Mouse (Mus musculus) embryonic facial prominence, embryonic 11.5 days (tissue): Measurements from ENCODE around the gene Parva. TPM values are rescaled to one million over a fixed set of nuclear protein-coding genes. Genes with fewer than 3 reads are reported as not detected.

Experiments
- ATAC-seq: fragments of 200-750 bp; cut with Nextera tagmentation; replicated peaks from 2 replicates; pipeline ENCODE4 v1.8.0; 2017; ENCODE audit warnings: low read depth; ENCODE audit not compliant: insufficient number of reproducible peaks, low FRiP score, low TSS enrichment
- DNase-seq: peaks from one replicate; pipeline ENCODE4 v3.0.0-alpha.2; 2015; ENCODE audit warnings: low spot score
- H3K27ac ChIP-seq: fragments of 300-500 bp; sonication (generic); replicated peaks from 2 replicates; pipeline ENCODE4 v1.5.1; 2014; ENCODE audit warnings: mild to moderate bottlenecking, low read depth, low read length, control low read depth
- H3K27me3 ChIP-seq: fragments of 300-500 bp; sonication (generic); 2 replicates; pipeline ENCODE4 v1.6.1; 2014; ENCODE audit warnings: mild to moderate bottlenecking, low read length, moderate library complexity, mixed read lengths; ENCODE audit not compliant: control insufficient read depth, insufficient read depth
- H3K36me3 ChIP-seq: fragments of 300-500 bp; sonication (generic); replicated peaks from 2 replicates; pipeline ENCODE4 v1.6.1; 2014; ENCODE audit warnings: low read depth, mild to moderate bottlenecking, low read length, moderate library complexity, mixed read lengths; ENCODE audit not compliant: control insufficient read depth, insufficient read depth
- H3K4me1 ChIP-seq: fragments of 300-500 bp; sonication (generic); 2 replicates; pipeline ENCODE4 v1.6.1; 2014; ENCODE audit warnings: low read length, mixed read lengths; ENCODE audit not compliant: control insufficient read depth, insufficient read depth
- H3K4me2 ChIP-seq: fragments of 300-500 bp; sonication (generic); 2 replicates; pipeline ENCODE4 v1.6.1; 2014; ENCODE audit warnings: low read depth, mild to moderate bottlenecking, control low read depth, low read length, moderate library complexity
- H3K4me3 ChIP-seq: fragments of 300-500 bp; sonication (generic); 2 replicates; pipeline ENCODE4 v1.5.1; 2014; ENCODE audit warnings: low read depth, low read length, control low read depth
- H3K9ac ChIP-seq: fragments of 300-500 bp; sonication (generic); replicated peaks from 2 replicates; pipeline ENCODE4 v1.6.1; 2014; ENCODE audit warnings: mild to moderate bottlenecking, control low read depth, low read length
- H3K9me3 ChIP-seq: fragments of 300-500 bp; sonication (generic); replicated peaks from 2 replicates; pipeline ENCODE4 v1.6.1; 2016; ENCODE audit warnings: mild to moderate bottlenecking, low read length, inconsistent platforms, mixed read lengths; ENCODE audit not compliant: control insufficient read depth
- WGBS: fragments of 180-500 bp; shearing (Covaris S2); extraction: QIAGEN DNeasy Blood & Tissue Kit; methylation state at CpG from one replicate; pipeline ENCODE4 v1.1.7; 2014; 5-methylcytosine and 5-hydroxymethylcytosine counted together
- polyA plus RNA-seq: library from polyadenylated mRNA; unstranded; fragments of >200 nt; fragmentation: Nextera tagmentation; extraction: Ambion mirVana; gene quantifications from 2 replicates; pipeline ENCODE4 v1.2.1, GENCODE M21; 2014

Parva gene
- polyA plus RNA-seq, 1 experiment from 2014 or later = 77.2 TPM

DNA sequence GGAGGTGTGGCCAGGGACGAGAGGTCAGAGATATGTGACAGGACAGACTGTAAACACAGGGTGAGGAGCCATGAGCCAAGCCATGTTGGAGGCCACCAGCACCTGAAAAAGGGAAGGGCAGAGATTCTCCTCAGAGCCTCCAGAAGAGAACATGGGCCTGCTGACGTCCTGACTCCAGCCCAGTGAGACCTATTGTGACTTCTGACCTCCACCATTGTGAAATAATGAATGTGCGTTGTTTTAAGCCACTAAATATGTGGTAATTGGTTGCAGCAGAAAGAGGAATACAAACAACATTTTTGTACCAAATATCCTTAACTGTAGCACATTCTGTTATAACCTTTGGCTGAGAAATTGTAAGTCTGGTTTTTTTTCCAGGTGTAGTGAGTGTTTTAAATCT lies 39.5 kb downstream of the Parva start:
- H3K27me3 ChIP-seq = no peaks in the 10 kb centered on the region
- no peak overlapping the region for H3K4me3 ChIP-seq
- H3K9ac ChIP-seq = no peak overlapping the region
- H3K4me1 ChIP-seq = peaks cover 12% of the 10 kb centered on the region
- peak overlapping the region; percentile 74 for H3K27ac ChIP-seq
- no peak for ATAC-seq
- no peaks in the 10 kb centered on the region for H3K36me3 ChIP-seq
- no peak overlapping the region for H3K4me2 ChIP-seq
- no peak for DNase-seq
- no peaks in the 10 kb centered on the region for H3K9me3 ChIP-seq
- 58% methylated on average over 3 of the region's 3 CpGs for WGBS

DNA sequence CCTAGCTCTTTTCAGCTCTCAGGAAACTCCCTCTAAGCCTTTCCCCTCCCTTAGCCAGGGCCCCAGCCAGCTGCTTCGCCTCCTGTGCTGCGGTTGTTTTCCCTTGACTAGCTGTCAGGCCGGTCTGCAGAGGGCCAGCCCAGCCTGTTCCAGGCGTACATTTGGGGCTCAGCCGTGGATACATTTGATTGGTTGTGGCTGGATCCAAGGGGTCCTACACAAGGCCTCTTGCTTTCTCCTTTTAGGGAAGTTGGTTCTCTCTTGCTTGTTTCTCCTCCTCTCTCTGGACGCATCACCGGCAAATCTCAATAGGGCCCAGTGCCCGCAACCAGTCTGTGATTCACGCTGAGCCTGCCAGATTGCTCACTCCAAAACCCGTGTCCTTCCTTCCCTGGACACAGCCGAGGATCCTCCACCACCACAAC lies 40.4 kb downstream of the Parva start:
- Histone ChIP-seq H3K9me3 (no peaks in the 10 kb centered on the region), H3K36me3 (no peaks in the 10 kb centered on the region), H3K4me3 (no peak overlapping the region), H3K9ac (peak overlapping the region; percentile 26), H3K27me3 (no peaks in the 10 kb centered on the region), H3K4me2 (no peak overlapping the region), H3K4me1 (peaks cover 9% of the 10 kb centered on the region), H3K27ac (peak overlapping the region; percentile 74)
- ATAC-seq = peak; percentile 83
- WGBS = 15% methylated on average over 11 of the region's 11 CpGs
- peak; percentile 81 for DNase-seq

DNA sequence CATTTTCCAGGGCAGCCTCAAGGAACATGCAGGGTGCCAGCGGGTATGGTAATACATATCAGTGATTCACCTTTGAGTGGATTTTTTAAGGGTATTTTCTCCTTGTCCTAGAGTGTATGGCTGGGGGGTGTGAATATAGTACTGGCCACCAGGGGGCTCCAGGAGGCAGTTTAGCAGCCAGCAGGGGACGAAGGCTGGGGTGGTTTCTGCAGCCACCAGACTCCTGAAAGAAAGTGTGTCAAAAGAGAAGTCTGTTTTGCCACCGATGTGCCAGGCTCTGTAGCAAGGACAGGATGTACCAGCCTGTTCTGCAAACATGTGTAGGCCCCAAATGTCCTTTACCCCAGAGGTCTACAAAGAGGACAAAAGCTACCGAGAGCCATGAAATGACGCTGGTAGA lies 42.5 kb downstream of the Parva start:
- H3K4me1 ChIP-seq = peaks cover 12% of the 10 kb centered on the region
- H3K27me3 ChIP-seq = no peaks in the 10 kb centered on the region
- H3K9ac ChIP-seq = no peak overlapping the region
- H3K9me3 ChIP-seq = no peaks in the 10 kb centered on the region
- H3K4me3 ChIP-seq = no peak overlapping the region
- no peak overlapping the region for H3K27ac ChIP-seq
- DNase-seq (peak; percentile 86), ATAC-seq (no peak)
- H3K36me3 ChIP-seq = no peaks in the 10 kb centered on the region
- H3K4me2 ChIP-seq = no peak overlapping the region
- 46% methylated on average over 5 of the region's 5 CpGs for WGBS

DNA sequence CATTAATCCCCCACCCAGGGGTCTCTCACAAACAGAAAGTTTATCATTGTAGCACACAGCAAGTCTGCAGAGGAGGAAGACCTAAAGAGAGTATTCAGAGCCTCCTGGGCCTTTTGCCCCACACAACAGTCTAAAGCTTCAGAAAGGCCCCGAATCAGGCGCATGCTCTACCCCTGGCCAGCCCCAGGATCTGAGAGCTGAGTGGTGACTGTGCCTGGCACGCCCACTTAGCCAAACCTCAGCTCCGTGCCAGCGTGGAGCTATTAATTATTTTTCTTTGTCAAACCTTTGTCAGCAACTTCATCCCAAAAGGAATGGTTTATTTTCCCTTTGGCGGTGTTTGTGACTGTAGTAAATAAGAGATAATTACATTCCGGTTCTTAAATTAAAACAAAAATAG lies 44.0 kb downstream of the Parva start:
- WGBS = 65% methylated on average over 7 of the region's 7 CpGs
- no peaks in the 10 kb centered on the region for H3K36me3 ChIP-seq
- DNase-seq (no peak), ATAC-seq (no peak)
- H3K9me3 ChIP-seq = no peaks in the 10 kb centered on the region
- H3K4me1 ChIP-seq = peaks cover 12% of the 10 kb centered on the region
- H3K4me2 ChIP-seq = no peak overlapping the region
- H3K27ac ChIP-seq = no peak overlapping the region
- H3K27me3 ChIP-seq = no peaks in the 10 kb centered on the region
- H3K9ac ChIP-seq = no peak overlapping the region
- no peak overlapping the region for H3K4me3 ChIP-seq

DNA sequence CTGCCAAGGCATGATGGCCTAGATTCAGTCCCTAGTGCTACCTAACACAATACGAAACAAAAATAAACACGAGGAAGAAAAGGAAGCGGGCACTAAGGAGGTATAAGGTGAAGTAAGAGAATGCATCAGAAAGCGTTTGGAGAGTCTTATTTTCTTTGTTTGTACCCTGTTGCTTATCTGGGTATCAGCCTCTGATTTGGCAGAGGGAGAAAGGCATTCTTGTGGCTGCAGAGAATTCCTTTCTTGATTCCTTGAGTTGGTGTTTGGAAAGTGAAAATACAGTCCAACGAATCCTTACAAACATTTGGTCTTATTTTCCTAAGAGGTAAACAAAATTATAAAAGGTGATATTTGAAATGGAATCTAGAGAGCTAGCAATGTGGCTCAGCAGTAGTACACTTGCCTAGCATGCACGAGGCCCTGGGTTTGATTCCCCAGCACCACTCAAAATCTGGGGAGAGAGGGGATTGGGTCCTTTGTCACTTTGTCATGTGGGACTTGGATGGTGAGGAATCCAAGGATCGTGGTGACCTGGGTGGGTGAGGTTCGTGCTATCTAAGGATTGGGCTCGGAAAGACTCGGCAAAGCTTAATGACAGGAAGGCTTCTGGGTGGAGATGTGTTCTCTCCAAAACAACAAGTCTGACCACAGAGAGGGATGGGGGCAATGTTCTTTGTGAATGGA lies 44.9 kb downstream of the Parva start:
- Histone ChIP-seq H3K9ac (no peak overlapping the region), H3K27me3 (no peaks in the 10 kb centered on the region), H3K4me3 (no peak overlapping the region), H3K9me3 (no peaks in the 10 kb centered on the region), H3K4me1 (peaks cover 11% of the 10 kb centered on the region), H3K4me2 (no peak overlapping the region), H3K36me3 (no peaks in the 10 kb centered on the region), H3K27ac (no peak overlapping the region)
- WGBS = 57% methylated on average over 10 of the region's 10 CpGs
- DNase-seq = no peak
- ATAC-seq = no peak

DNA sequence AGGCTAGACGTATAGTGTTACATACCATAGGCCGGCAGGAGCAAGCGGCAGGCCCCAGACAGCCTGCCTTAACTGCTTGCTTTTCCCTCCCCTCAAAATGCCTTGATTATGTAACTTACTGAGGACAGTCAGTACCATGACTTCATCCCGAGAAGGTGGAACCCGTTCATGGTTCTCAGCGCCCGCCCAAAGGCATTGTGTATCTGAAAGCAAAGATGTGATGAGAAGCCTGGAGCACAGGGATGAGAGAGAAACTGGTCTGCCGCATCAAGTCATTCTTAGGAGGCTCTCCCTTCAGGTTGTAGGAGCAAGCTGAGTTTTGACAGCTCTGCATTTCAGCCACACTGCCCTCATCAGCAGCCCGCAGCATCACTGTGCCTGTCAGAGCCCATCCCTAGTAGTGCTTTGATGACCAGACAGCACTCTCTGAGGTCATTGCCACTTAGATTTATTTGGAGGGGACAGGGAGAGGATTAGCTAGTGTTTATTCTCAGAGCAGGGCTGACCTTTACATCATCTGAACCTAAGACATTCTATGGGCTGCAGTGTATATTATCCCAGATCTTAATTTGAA lies 45.5 kb downstream of the Parva start:
- no peaks in the 10 kb centered on the region for H3K36me3 ChIP-seq
- H3K27me3 ChIP-seq = no peaks in the 10 kb centered on the region
- no peak overlapping the region for H3K9ac ChIP-seq
- H3K4me3 ChIP-seq = no peak overlapping the region
- H3K27ac ChIP-seq = 0 out of 2 replicates have a peak overlapping the region, but pooled peaks have one; percentile 10
- WGBS = 33% methylated on average over 9 of the region's 9 CpGs
- H3K9me3 ChIP-seq = no peaks in the 10 kb centered on the region
- H3K4me1 ChIP-seq = peaks cover 8% of the 10 kb centered on the region
- peak; percentile 41 for DNase-seq
- 0 out of 2 replicates have a peak, but pooled peaks have one; percentile 30 for ATAC-seq
- no peak overlapping the region for H3K4me2 ChIP-seq

DNA sequence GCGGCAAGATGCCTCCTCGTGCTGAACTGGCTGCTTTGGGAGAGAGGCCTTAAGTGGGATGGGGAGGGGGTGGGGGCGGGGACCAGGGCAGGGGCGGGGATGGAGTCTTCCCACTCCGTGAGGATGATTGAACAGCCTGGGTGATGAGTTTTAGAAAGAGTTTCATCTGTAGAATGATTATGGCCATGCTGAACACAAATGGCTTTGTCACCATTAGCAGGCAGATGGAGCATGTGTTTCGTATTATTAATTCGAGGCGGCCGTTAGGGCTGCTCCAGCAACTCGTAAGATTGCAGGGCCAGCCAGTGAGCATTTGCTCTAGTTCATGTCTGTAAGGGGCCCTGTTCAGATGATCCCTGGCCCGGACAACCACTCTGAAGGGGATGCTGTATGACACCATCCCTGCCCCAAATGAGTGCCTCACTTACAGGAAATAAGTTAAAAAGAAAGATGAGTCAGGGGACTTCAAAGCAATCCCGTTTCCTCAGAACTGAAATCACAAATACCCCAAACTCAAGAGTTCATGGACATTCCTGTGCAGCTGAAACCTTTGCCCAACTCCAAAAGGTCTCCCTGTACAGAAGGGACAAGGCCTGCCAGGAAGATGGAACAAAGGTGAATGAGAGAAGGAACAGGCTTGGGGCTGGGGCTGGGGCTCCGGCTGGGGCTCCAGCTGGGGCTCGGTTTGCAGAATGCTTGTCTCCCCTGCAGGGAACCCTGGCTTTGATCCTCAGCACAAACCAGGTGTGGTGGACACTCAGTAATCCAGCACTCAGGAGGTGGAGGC lies 46.5 kb downstream of the Parva start:
- H3K4me1 ChIP-seq = peaks cover 8% of the 10 kb centered on the region
- DNase-seq (peak; percentile 77), ATAC-seq (peak; percentile 36)
- peak overlapping the region; percentile 47 for H3K27ac ChIP-seq
- H3K27me3 ChIP-seq = no peaks in the 10 kb centered on the region
- WGBS = 16% methylated on average over 14 of the region's 14 CpGs
- H3K4me3 ChIP-seq = no peak overlapping the region
- no peaks in the 10 kb centered on the region for H3K36me3 ChIP-seq
- H3K9me3 ChIP-seq = no peaks in the 10 kb centered on the region
- 0 out of 2 replicates have a peak overlapping the region, but pooled peaks have one; percentile 7 for H3K4me2 ChIP-seq
- peak overlapping the region; percentile 22; the same call in 1 of the 2 replicates for H3K9ac ChIP-seq

DNA sequence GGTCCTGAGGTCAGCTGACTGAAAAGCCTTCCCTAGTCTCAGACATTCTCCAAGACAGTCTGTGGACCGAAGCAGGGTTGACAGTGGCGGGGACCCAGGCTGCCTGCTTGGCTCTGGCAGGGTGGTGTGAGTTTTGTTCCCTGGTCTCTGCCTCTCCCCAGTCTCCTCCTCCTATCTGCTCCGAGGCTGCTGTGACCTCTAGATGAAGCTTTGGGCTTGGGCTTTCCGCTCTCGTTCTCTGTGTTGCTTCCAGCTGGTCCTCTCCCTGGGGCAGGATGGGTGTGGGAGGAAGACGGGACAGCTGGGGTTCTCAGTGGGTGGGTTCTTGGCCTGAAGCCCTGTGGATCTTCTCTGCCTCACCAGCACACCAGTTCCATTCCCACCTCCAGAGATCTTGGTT lies 51.8 kb downstream of the Parva start:
- Histone ChIP-seq H3K9me3 (no peaks in the 10 kb centered on the region), H3K9ac (no peak overlapping the region), H3K27ac (no peak overlapping the region), H3K27me3 (no peaks in the 10 kb centered on the region), H3K4me1 (peaks cover under 1% of the 10 kb centered on the region; the same call in 1 of the 2 replicates), H3K4me2 (no peak overlapping the region), H3K36me3 (no peaks in the 10 kb centered on the region), H3K4me3 (no peak overlapping the region)
- DNase-seq (no peak), ATAC-seq (no peak)
- WGBS = 68% methylated on average over 6 of the region's 6 CpGs
